Mouse (Mus musculus) liver, embryonic 12.5 days (tissue): ENCODE measurements around the gene Opcml. TPM values are rescaled to one million over a fixed set of nuclear protein-coding genes. Genes with fewer than 3 reads are reported as not detected.

ENCODE experiments used
- ATAC-seq: fragments of 200-750 bp; cut with Nextera tagmentation; 2 replicates; pipeline ENCODE4 v1.8.0; 2017; ENCODE audit warnings: moderate number of reproducible peaks, mild to moderate bottlenecking, moderate library complexity
- H3K27ac ChIP-seq: fragments of 300-500 bp; sonication (generic); 2 replicates; pipeline ENCODE4 v1.5.1; 2016; ENCODE audit warnings: mild to moderate bottlenecking
- H3K27me3 ChIP-seq: fragments of 300-500 bp; sonication (generic); replicated peaks from 2 replicates; pipeline ENCODE4 v1.6.1; 2016; ENCODE audit warnings: mild to moderate bottlenecking, moderate library complexity
- H3K36me3 ChIP-seq: fragments of 300-500 bp; sonication (generic); 2 replicates; pipeline ENCODE4 v1.6.1; 2016; ENCODE audit warnings: mild to moderate bottlenecking, moderate library complexity
- H3K4me1 ChIP-seq: fragments of 300-500 bp; sonication (generic); 2 replicates; pipeline ENCODE4 v1.6.1; 2016
- H3K4me2 ChIP-seq: fragments of 300-500 bp; sonication (generic); 2 replicates; pipeline ENCODE4 v1.6.1; 2016; ENCODE audit warnings: mild to moderate bottlenecking, moderate library complexity
- H3K4me3 ChIP-seq: fragments of 300-500 bp; sonication (generic); 2 replicates; pipeline ENCODE4 v1.5.1; 2016; ENCODE audit warnings: mild to moderate bottlenecking, moderate library complexity
- H3K9ac ChIP-seq: fragments of 300-500 bp; sonication (generic); 2 replicates; pipeline ENCODE4 v1.6.1; 2016; ENCODE audit warnings: mild to moderate bottlenecking, moderate library complexity
- H3K9me3 ChIP-seq: fragments of 300-500 bp; sonication (generic); replicated peaks from 2 replicates; pipeline ENCODE4 v1.6.1; 2016; ENCODE audit warnings: mild to moderate bottlenecking, moderate library complexity
- WGBS: fragments of 180-500 bp; shearing (Covaris S2); methylation state at CpG from one replicate; pipeline ENCODE4 v1.1.7; 2016; ENCODE audit not compliant: insufficient replicate concordance; 5-methylcytosine and 5-hydroxymethylcytosine counted together
- polyA plus RNA-seq: library from polyadenylated mRNA; unstranded; fragments of >200 nt; fragmentation: Nextera tagmentation; extraction: Ambion mirVana; gene quantifications from 2 replicates; pipeline ENCODE4 v1.2.1, GENCODE M21; 2016

The Opcml gene
- polyA plus RNA-seq, 1 experiment from 2014 or later, result 0.23 TPM

- Histone ChIP-seq H3K36me3 (no peaks in the 10 kb centered on the region), H3K9me3 (no peaks in the 10 kb centered on the region), H3K4me3 (no peak overlapping the region), H3K4me2 (no peak overlapping the region), H3K27me3 (no peaks in the 10 kb centered on the region), H3K9ac (no peak overlapping the region), H3K27ac (no peak overlapping the region), H3K4me1 (no peaks in the 10 kb centered on the region)
- ATAC-seq, result no peak
Observed at GRCm38 (mm10) chr9:27968266-27968665, 177.7 kb downstream of the Opcml start.

DNA sequence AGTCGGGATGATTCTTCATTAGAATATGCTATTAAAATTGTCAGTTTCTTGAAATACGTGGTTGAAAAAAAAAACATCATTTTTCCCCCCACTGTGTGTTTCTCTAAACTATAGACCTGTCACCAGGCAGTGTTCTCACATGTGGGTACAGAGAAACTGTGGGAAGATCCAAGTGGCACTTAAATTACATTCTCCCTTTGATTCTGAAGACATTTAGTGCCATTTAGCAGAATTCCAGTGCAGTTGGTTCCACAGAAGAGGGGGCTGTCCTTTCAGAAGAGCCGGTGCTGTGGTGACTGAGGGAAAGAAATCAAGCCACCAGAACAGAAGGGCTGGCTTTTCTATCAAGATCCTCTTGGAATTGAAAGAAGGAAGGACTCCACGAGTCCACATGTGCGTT is 181.7 kb downstream of the Opcml start:
- Histone ChIP-seq H3K4me3 (no peak overlapping the region), H3K36me3 (no peaks in the 10 kb centered on the region), H3K27ac (no peak overlapping the region), H3K9me3 (no peaks in the 10 kb centered on the region), H3K4me1 (no peaks in the 10 kb centered on the region), H3K9ac (no peak overlapping the region), H3K4me2 (no peak overlapping the region), H3K27me3 (no peaks in the 10 kb centered on the region)
- 58% methylated on average over 5 of the region's 5 CpGs for WGBS
- ATAC-seq, result no peak

DNA sequence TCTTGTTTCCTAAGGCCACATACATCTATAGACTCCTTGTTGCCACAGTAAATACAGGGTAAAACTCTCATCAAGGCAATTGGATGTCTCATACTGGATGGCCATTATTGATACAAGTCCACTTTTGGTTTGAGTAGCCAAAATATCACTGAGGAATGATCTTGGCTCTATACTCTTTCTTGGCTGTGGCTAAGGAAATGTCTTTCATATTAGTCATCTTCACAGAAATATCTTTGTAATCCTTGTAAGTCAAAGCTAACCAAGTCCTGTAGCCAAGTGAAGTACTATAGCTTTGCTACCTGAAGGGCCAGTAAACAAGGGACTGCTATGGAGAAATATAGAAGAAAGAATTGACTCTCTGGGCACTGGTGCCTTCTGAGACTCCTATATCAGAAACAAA is 192.0 kb downstream of the Opcml start:
- Histone ChIP-seq H3K36me3 (no peaks in the 10 kb centered on the region), H3K27me3 (no peaks in the 10 kb centered on the region), H3K27ac (no peak overlapping the region), H3K4me1 (no peaks in the 10 kb centered on the region), H3K9ac (no peak overlapping the region), H3K4me2 (no peak overlapping the region), H3K9me3 (no peaks in the 10 kb centered on the region), H3K4me3 (no peak overlapping the region)
- ATAC-seq, result no peak

- H3K4me3 ChIP-seq, result no peak overlapping the region
- no peak overlapping the region for H3K4me2 ChIP-seq
- no peaks in the 10 kb centered on the region for H3K27me3 ChIP-seq
- no peak overlapping the region for H3K9ac ChIP-seq
- H3K9me3 ChIP-seq, result no peaks in the 10 kb centered on the region
- H3K27ac ChIP-seq, result no peak overlapping the region
- H3K36me3 ChIP-seq, result no peaks in the 10 kb centered on the region
- no peaks in the 10 kb centered on the region for H3K4me1 ChIP-seq
- ATAC-seq, result no peak
- WGBS, result 62% methylated on average over 8 of the region's 8 CpGs
Observed at GRCm38 (mm10) chr9:27986604-27987588, 196.3 kb downstream of the Opcml start.

- 46% methylated on average over 4 of the region's 4 CpGs for WGBS
Observed at GRCm38 (mm10) chr9:27991611-27992010, 201.0 kb downstream of the Opcml start.

GRCm38 (mm10) chr9:27996536-27996935 is 206.0 kb downstream of the Opcml start:
- no peak overlapping the region for H3K27ac ChIP-seq
- H3K4me3 ChIP-seq, result no peak overlapping the region
- H3K9ac ChIP-seq, result no peak overlapping the region
- no peak overlapping the region for H3K4me2 ChIP-seq
- no peaks in the 10 kb centered on the region for H3K4me1 ChIP-seq
- H3K9me3 ChIP-seq, result no peaks in the 10 kb centered on the region
- H3K36me3 ChIP-seq, result no peaks in the 10 kb centered on the region
- H3K27me3 ChIP-seq, result no peaks in the 10 kb centered on the region
- no peak for ATAC-seq
- 60% methylated on average over 7 of the region's 7 CpGs for WGBS

More at GRCm38 (mm10) chr9:27991611-27992010, 201.0 kb downstream of the Opcml start:
- H3K4me1 ChIP-seq, result no peaks in the 10 kb centered on the region
- no peak overlapping the region for H3K9ac ChIP-seq
- no peaks in the 10 kb centered on the region for H3K9me3 ChIP-seq
- H3K27me3 ChIP-seq, result no peaks in the 10 kb centered on the region
- H3K36me3 ChIP-seq, result no peaks in the 10 kb centered on the region
- no peak overlapping the region for H3K4me3 ChIP-seq
- no peak for ATAC-seq
- no peak overlapping the region for H3K4me2 ChIP-seq
- no peak overlapping the region for H3K27ac ChIP-seq

DNA sequence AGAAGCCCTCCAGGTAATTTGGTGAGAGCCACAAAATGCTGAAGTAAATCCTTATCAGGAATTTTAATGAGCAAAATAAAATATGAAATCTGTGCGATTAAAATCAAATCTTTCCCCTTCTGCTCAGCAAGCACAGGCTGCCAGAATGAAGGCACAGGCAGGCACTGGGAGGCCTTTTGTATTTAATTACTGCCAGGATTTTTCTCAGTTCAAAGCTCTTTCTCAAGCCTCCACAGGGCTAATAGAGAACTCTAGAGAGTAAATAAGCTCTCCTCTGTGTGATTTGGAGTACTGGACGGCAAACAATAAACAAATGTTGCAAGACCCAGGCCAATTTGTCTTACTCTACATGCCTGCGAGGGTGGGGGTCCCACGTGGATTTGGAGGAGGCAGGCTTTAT is 208.2 kb downstream of the Opcml start:
- Histone ChIP-seq H3K4me1 (no peaks in the 10 kb centered on the region), H3K4me2 (no peak overlapping the region), H3K9ac (no peak overlapping the region), H3K4me3 (no peak overlapping the region), H3K36me3 (no peaks in the 10 kb centered on the region), H3K27me3 (no peaks in the 10 kb centered on the region), H3K9me3 (no peaks in the 10 kb centered on the region), H3K27ac (no peak overlapping the region)
- WGBS, result 51% methylated on average over 4 of the region's 4 CpGs
- ATAC-seq, result no peak

DNA sequence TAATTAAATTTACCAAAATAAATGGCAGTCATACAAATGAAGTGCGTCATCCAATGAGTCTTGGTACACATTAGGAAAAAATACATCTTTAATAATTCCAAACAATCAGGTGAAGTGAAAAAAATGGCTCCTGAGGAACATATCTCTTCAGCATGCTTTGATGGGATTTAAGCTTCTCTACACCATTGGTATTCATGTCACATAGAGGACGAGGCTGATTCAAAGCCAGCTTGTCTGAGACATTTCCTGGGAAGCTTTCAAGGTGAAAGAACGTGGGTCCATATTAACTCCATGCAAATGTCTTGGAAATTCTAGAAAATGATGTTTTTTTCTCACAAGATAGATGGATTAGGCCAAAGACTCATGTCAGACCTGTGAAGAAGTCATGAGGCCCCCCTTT is 212.6 kb downstream of the Opcml start:
- ATAC-seq, result no peak
- no peak overlapping the region for H3K4me2 ChIP-seq
- H3K27me3 ChIP-seq, result no peaks in the 10 kb centered on the region
- no peaks in the 10 kb centered on the region for H3K4me1 ChIP-seq
- H3K9me3 ChIP-seq, result no peaks in the 10 kb centered on the region
- WGBS, result 70% methylated on average over 3 of the region's 3 CpGs
- H3K36me3 ChIP-seq, result no peaks in the 10 kb centered on the region
- H3K27ac ChIP-seq, result no peak overlapping the region
- H3K9ac ChIP-seq, result no peak overlapping the region
- H3K4me3 ChIP-seq, result no peak overlapping the region

- H3K27me3 ChIP-seq, result no peaks in the 10 kb centered on the region
- 61% methylated on average over 8 of the region's 8 CpGs for WGBS
- no peaks in the 10 kb centered on the region for H3K36me3 ChIP-seq
- H3K9me3 ChIP-seq, result no peaks in the 10 kb centered on the region
- H3K4me1 ChIP-seq, result no peaks in the 10 kb centered on the region
- no peak overlapping the region for H3K4me3 ChIP-seq
- no peak overlapping the region for H3K27ac ChIP-seq
- H3K4me2 ChIP-seq, result no peak overlapping the region
- no peak for ATAC-seq
- no peak overlapping the region for H3K9ac ChIP-seq
Observed at GRCm38 (mm10) chr9:28011483-28011882, 220.9 kb downstream of the Opcml start.

DNA sequence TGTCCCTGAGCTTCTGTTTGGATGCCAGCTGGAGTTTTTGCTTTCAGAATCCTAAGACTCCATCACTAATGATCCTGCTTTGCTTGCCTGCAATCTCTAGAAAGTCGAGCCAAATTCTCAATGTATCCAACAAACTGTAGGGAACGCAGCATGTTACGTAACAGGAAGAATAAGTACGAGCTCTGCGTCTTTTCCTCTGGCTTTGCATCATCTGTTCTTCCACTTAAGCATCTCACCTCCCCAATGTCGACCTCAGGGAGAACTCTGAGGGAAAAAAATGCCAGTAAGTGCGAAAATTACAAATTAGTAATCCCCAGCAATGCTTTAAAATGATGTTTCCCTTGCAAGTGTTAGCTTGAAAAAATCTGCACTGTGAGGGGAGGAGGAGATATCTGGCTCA is 222.1 kb downstream of the Opcml start:
- Histone ChIP-seq H3K4me2 (no peak overlapping the region), H3K27ac (no peak overlapping the region), H3K4me1 (no peaks in the 10 kb centered on the region), H3K36me3 (no peaks in the 10 kb centered on the region), H3K4me3 (no peak overlapping the region), H3K9ac (no peak overlapping the region), H3K9me3 (no peaks in the 10 kb centered on the region), H3K27me3 (no peaks in the 10 kb centered on the region)
- WGBS, result 51% methylated on average over 7 of the region's 7 CpGs
- ATAC-seq, result no peak

GRCm38 (mm10) chr9:28013192-28013591 is 222.6 kb downstream of the Opcml start:
- H3K27ac ChIP-seq, result no peak overlapping the region
- H3K9me3 ChIP-seq, result no peaks in the 10 kb centered on the region
- no peaks in the 10 kb centered on the region for H3K27me3 ChIP-seq
- H3K4me3 ChIP-seq, result no peak overlapping the region
- H3K9ac ChIP-seq, result no peak overlapping the region
- no peaks in the 10 kb centered on the region for H3K36me3 ChIP-seq
- no peak overlapping the region for H3K4me2 ChIP-seq
- H3K4me1 ChIP-seq, result no peaks in the 10 kb centered on the region
- 39% methylated on average over 3 of the region's 3 CpGs for WGBS
- no peak for ATAC-seq

GRCm38 (mm10) chr9:28028156-28028555 is 237.6 kb downstream of the Opcml start:
- Histone ChIP-seq H3K4me1 (no peaks in the 10 kb centered on the region), H3K4me3 (no peak overlapping the region), H3K9ac (no peak overlapping the region), H3K9me3 (no peaks in the 10 kb centered on the region), H3K27me3 (no peaks in the 10 kb centered on the region), H3K27ac (no peak overlapping the region), H3K4me2 (no peak overlapping the region), H3K36me3 (no peaks in the 10 kb centered on the region)
- WGBS, result 66% methylated on average over 5 of the region's 5 CpGs
- no peak for ATAC-seq
